Mouse (Mus musculus) hindbrain, embryonic 11.5 days (tissue): Measurements from ENCODE around the gene 1700010B08Rik. TPM values are rescaled to one million over a fixed set of nuclear protein-coding genes. Genes with fewer than 3 reads are reported as not detected.
"Not testable (repeated sequence)": the region's sequence is repeated elsewhere in the genome, so short reads cannot be mapped to it uniquely, and the experiment has no call there.

Source experiments
- ATAC-seq: fragments of 200-750 bp; cut with Nextera tagmentation; 2 replicates; pipeline ENCODE4 v1.8.0; 2017; ENCODE audit warnings: mild to moderate bottlenecking, moderate TSS enrichment, moderate library complexity; ENCODE audit not compliant: low FRiP score
- DNase-seq: peaks from one replicate; pipeline ENCODE4 v3.0.0-alpha.2; 2015; ENCODE audit warnings: low spot score
- H3K27ac ChIP-seq: fragments of 300-500 bp; sonication (generic); 2 replicates; pipeline ENCODE4 v1.5.1; 2014; ENCODE audit warnings: mild to moderate bottlenecking, low read depth, low read length
- H3K27me3 ChIP-seq: fragments of 300-500 bp; sonication (generic); 2 replicates; pipeline ENCODE4 v1.6.1; 2014; ENCODE audit warnings: mild to moderate bottlenecking, low read length, moderate library complexity, mixed read lengths; ENCODE audit not compliant: control insufficient read depth, insufficient read depth
- H3K36me3 ChIP-seq: fragments of 300-500 bp; sonication (generic); 2 replicates; pipeline ENCODE4 v1.6.1; 2014; ENCODE audit warnings: mild to moderate bottlenecking, low read length, moderate library complexity, mixed read lengths; ENCODE audit not compliant: control insufficient read depth, insufficient read depth
- H3K4me1 ChIP-seq: fragments of 300-500 bp; sonication (generic); replicated peaks from 2 replicates; pipeline ENCODE4 v1.6.1; 2014; ENCODE audit warnings: low read length, mixed read lengths; ENCODE audit not compliant: control insufficient read depth, insufficient read depth
- H3K4me2 ChIP-seq: fragments of 300-500 bp; sonication (generic); replicated peaks from 2 replicates; pipeline ENCODE4 v1.6.1; 2014; ENCODE audit warnings: mild to moderate bottlenecking, low read depth, low read length
- H3K4me3 ChIP-seq: fragments of 300-500 bp; sonication (generic); 2 replicates; pipeline ENCODE4 v1.5.1; 2014; ENCODE audit warnings: low read depth, low read length
- H3K9ac ChIP-seq: fragments of 300-500 bp; sonication (generic); 2 replicates; pipeline ENCODE4 v1.6.1; 2014; ENCODE audit warnings: low read depth, low read length
- H3K9me3 ChIP-seq: fragments of 300-500 bp; sonication (generic); 2 replicates; pipeline ENCODE4 v1.6.1; 2016; ENCODE audit warnings: low read length; ENCODE audit not compliant: control insufficient read depth
- WGBS: fragments of 180-500 bp; shearing (Covaris S2); extraction: QIAGEN DNeasy Blood & Tissue Kit; methylation state at CpG from one replicate; pipeline ENCODE4 v1.1.7; 2014; 5-methylcytosine and 5-hydroxymethylcytosine counted together
- polyA plus RNA-seq: library from polyadenylated mRNA; unstranded; fragments of >200 nt; fragmentation: Nextera tagmentation; extraction: Ambion mirVana; gene quantifications from 2 replicates; pipeline ENCODE4 v1.2.1, GENCODE M21; 2014

The 1700010B08Rik gene
- not detected in 2 replicates for polyA plus RNA-seq

DNA sequence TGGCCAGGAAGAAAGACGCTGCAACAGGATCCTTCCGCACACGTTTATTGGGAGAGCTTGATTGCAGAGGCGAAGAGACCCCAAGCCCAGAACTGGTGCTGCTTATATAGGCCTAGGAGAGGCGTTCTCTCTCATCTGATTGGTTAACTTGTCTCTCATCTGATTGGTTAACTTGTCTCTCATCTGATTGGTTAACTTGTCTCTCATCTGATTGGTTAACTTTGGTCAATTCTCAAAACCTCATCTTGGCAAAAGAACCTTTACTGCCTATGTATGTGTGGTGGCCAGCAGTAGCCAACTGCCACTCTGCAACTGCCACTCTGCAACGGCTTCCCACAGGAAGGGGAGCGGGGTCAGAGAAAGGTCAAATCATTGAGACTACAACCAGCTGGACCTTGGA lies at the start of gene 1700010B08Rik:
Gene 1700010B08Rik (plus strand): TSS at position 301 of the 400 bp plus-strand sequence.
- WGBS, result 94% methylated on average over 6 of the region's 7 CpGs
- H3K4me3 ChIP-seq, H3K9ac ChIP-seq, H3K27me3 ChIP-seq, ATAC-seq, H3K36me3 ChIP-seq, H3K9me3 ChIP-seq, H3K27ac ChIP-seq, H3K4me1 ChIP-seq, DNase-seq, H3K4me2 ChIP-seq: not testable (repeated sequence)

DNA sequence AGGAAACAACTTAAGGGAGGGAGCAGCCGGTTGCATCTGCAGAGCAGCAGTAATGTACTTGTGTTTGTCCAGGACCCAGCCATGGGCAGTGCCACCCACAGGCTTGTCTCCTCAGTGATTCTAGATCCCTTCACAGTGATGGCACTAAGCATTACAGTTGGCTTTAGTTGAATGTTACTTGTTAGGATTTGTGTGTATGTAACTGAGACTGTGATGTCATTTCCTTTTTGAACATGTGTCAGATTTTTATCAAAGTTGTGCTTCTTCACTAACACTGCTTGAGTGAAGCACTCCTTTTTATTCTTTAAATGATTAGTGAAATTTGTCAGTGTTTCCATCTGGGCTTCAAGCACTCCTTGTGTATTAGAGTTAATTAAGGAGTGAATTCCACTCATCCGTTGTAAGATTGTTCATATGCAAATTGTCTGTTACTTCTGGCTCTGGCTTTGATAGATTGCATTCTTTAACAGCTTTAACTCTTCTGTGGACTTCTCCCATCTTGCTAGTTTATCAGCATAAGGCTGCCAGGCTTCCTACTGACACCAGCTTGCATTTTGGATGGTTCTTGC lies 46.8 kb upstream of the 1700010B08Rik start:
- no peak for ATAC-seq
- Histone ChIP-seq H3K27ac (no peak overlapping the region), H3K4me3 (no peak overlapping the region), H3K9ac (no peak overlapping the region), H3K4me1 (no peaks in the 10 kb centered on the region), H3K27me3 (no peaks in the 10 kb centered on the region), H3K9me3 (no peaks in the 10 kb centered on the region), H3K4me2 (no peak overlapping the region), H3K36me3 (no peaks in the 10 kb centered on the region)
- 71% methylated on average over 2 of the region's 2 CpGs for WGBS
- DNase-seq, result no peak

DNA sequence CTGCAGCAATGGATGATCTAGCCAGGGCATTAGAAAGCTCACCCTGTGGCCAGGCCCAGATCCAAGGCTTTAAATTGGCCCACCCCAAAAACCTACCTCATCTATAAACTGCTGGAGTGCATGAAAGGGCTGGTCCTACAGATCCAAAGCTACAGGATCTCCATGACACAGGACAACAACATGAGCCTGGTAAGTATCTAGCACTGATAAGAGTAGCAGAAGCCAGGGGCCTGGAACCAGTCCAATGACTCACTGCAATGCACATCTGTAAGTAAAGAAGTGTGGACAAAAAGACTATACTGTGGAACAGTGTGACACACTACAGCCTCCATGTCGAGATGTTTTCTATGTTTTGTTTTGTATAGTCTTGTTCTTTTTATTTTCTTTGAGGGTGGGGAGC lies 45.7 kb upstream of the 1700010B08Rik start:
- no peak overlapping the region for H3K4me2 ChIP-seq
- no peaks in the 10 kb centered on the region for H3K9me3 ChIP-seq
- DNase-seq (no peak), ATAC-seq (no peak)
- no peak overlapping the region for H3K4me3 ChIP-seq
- no peaks in the 10 kb centered on the region for H3K27me3 ChIP-seq
- H3K27ac ChIP-seq, result no peak overlapping the region
- no peaks in the 10 kb centered on the region for H3K36me3 ChIP-seq
- 89% methylated on average over 1 of the region's 1 CpGs for WGBS
- H3K9ac ChIP-seq, result no peak overlapping the region
- no peaks in the 10 kb centered on the region for H3K4me1 ChIP-seq

DNA sequence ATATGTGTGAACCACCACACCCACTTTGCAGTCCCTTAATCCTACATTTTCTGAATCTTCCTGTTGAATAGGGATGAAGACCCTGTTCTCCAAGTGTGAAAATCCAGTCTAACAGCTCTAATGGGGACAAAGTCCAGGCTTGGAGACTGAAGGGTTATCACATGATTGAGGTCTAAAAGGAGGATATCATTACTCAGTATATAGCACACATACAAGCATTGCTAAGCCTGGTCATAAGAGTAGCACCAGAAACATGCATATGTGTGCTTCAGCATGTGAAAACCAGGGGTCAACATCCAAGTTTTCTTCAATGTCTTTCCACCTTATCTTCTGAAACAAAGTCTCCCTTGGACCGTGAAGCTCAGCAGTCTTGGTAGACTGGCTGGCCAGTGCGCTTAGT lies 40.6 kb upstream of the 1700010B08Rik start:
- no peaks in the 10 kb centered on the region for H3K36me3 ChIP-seq
- H3K27ac ChIP-seq, result no peak overlapping the region
- H3K4me3 ChIP-seq, result no peak overlapping the region
- H3K9me3 ChIP-seq, result no peaks in the 10 kb centered on the region
- H3K4me2 ChIP-seq, result no peak overlapping the region
- WGBS, result 85% methylated on average over 2 of the region's 2 CpGs
- H3K4me1 ChIP-seq, result no peaks in the 10 kb centered on the region
- no peak for ATAC-seq
- no peak overlapping the region for H3K9ac ChIP-seq
- H3K27me3 ChIP-seq, result no peaks in the 10 kb centered on the region
- no peak for DNase-seq

DNA sequence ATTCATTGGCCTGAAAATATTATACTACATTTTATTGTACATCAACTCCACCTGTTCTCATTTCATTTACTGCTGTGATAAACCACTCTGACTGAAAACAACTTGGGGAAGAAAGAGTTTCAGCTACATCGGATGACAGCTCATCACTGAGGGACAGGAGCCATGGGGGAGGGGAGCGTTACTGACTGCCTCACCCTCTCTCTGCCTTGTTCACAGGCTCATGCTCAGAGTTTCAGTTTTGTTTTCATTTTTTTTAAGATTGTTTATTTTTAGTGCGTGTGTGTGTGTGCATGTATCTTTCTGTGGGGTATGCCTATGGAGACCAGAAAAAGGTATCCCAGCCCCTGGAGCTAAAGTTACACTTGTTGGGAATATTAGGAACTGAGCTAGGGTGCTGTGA lies 40.0 kb upstream of the 1700010B08Rik start:
- no peaks in the 10 kb centered on the region for H3K36me3 ChIP-seq
- no peaks in the 10 kb centered on the region for H3K4me1 ChIP-seq
- H3K27me3 ChIP-seq, result no peaks in the 10 kb centered on the region
- no peak for ATAC-seq
- no peak overlapping the region for H3K4me3 ChIP-seq
- H3K4me2 ChIP-seq, result no peak overlapping the region
- H3K9me3 ChIP-seq, result no peaks in the 10 kb centered on the region
- WGBS, result 75% methylated on average over 3 of the region's 3 CpGs
- no peak for DNase-seq
- H3K27ac ChIP-seq, result no peak overlapping the region
- no peak overlapping the region for H3K9ac ChIP-seq

DNA sequence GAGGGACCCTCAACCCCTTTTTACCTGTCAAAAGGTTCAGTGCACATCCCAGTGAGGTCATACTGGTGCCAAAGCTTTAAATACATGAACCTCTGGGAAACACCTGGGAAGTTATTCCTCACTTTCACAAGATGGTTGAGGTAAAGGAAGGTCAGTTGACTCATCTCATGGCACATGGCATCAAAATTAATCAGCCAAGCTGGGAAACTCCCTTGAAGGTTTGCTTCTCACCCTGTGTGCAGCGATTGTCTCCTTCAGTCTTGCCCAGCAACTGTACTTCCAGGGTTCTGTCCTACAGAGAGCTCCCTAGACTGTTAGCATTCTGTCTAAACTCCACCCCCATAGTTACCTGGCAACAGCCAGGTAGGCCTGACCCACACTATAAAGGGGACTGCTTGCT lies 39.1 kb upstream of the 1700010B08Rik start:
- no peaks in the 10 kb centered on the region for H3K4me1 ChIP-seq
- DNase-seq (no peak), ATAC-seq (no peak)
- no peaks in the 10 kb centered on the region for H3K9me3 ChIP-seq
- no peak overlapping the region for H3K9ac ChIP-seq
- H3K4me2 ChIP-seq, result no peak overlapping the region
- H3K4me3 ChIP-seq, result no peak overlapping the region
- 55% methylated on average over 1 of the region's 1 CpGs for WGBS
- H3K36me3 ChIP-seq, result no peaks in the 10 kb centered on the region
- no peaks in the 10 kb centered on the region for H3K27me3 ChIP-seq
- no peak overlapping the region for H3K27ac ChIP-seq

DNA sequence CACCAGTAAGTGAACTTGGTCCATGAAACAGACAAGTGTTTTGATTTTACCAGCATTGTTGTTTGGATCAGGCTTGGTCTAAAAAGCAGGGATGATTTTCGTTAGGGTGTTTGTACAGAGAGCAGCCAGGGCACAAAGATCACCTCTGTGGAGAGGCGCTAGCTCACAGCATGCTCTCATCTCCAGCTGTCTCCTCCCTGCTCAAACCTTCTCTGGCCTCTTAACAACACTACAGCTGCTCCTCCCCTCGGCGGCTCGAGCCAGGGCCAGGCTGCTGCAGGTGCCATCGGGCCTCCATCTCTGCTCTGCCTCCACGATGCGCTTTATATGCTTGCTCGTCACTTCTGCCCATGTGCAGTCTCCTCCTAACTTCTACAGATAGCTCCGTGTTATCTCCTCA lies 36.4 kb upstream of the 1700010B08Rik start:
- ATAC-seq (no peak), DNase-seq (no peak)
- H3K27me3 ChIP-seq, result no peaks in the 10 kb centered on the region
- H3K27ac ChIP-seq, result no peak overlapping the region
- 53% methylated on average over 10 of the region's 10 CpGs for WGBS
- no peak overlapping the region for H3K9ac ChIP-seq
- no peaks in the 10 kb centered on the region for H3K4me1 ChIP-seq
- no peaks in the 10 kb centered on the region for H3K9me3 ChIP-seq
- H3K36me3 ChIP-seq, result no peaks in the 10 kb centered on the region
- H3K4me2 ChIP-seq, result no peak overlapping the region
- H3K4me3 ChIP-seq, result no peak overlapping the region

DNA sequence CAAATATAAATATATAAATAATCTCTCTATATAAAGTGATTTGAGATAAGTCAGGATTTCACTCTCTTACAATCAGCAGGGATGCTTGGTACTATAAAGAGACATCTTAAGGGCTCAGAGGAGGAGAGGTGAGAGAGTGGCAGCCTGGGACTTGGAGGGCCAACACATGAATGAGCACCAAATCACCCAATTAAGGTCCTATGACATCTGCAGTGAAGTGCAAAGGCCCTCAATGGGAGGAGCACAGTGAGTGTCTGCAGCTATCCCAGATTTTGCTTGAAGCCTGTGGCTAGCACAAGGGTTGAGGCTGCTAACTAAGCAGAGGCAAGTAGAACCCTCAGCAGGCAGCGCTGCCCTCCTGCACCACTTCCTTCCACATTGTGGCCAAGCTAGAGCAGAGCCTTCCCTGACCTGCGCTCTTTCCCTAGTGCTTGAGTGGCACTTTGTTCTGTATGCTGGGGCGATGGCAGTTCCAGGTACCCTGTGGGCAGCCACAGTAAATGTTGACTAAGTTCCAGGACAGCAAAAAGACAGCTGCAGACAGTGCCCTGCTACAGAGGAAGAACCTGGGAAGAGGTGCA lies 33.3 kb upstream of the 1700010B08Rik start:
- DNase-seq (no peak), ATAC-seq (no peak)
- 94% methylated on average over 3 of the region's 3 CpGs for WGBS
- no peak overlapping the region for H3K4me2 ChIP-seq
- no peaks in the 10 kb centered on the region for H3K4me1 ChIP-seq
- no peaks in the 10 kb centered on the region for H3K27me3 ChIP-seq
- H3K27ac ChIP-seq, result no peak overlapping the region
- no peak overlapping the region for H3K9ac ChIP-seq
- H3K4me3 ChIP-seq, result no peak overlapping the region
- H3K36me3 ChIP-seq, result no peaks in the 10 kb centered on the region
- no peaks in the 10 kb centered on the region for H3K9me3 ChIP-seq

DNA sequence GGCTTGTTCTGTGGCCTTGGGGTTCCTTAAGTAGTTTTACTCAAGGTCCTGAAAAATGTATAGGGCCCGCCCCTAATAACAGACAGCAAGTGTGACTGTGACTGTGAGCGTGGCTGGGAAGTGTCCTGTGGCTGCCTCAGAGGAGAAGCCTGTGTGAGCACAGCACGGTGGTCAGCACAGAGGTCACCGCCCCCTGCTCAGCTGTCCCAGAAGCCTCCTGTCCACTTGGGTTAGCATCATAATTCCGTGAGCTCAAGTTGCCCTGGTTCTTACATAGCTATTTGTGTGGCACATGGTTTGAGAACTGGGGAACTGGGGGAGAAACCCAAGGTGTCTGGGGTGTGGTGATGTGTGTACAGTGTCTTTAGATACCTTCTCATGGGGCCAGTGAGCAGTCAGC lies 31.9 kb upstream of the 1700010B08Rik start:
- Histone ChIP-seq H3K9ac (no peak overlapping the region), H3K9me3 (no peaks in the 10 kb centered on the region), H3K27me3 (no peaks in the 10 kb centered on the region), H3K27ac (no peak overlapping the region), H3K4me1 (no peaks in the 10 kb centered on the region), H3K4me3 (no peak overlapping the region), H3K36me3 (no peaks in the 10 kb centered on the region), H3K4me2 (no peak overlapping the region)
- ATAC-seq (no peak), DNase-seq (no peak)
- 82% methylated on average over 5 of the region's 5 CpGs for WGBS
